Mouse (Mus musculus) lung, adult 2 months (tissue): Measurements from ENCODE around the gene Cenpb.

Experiments used
- CTCF ChIP-seq: fragments of 200-500 bp; IDR thresholded peaks from 2 replicates; pipeline ENCODE4 v1.5.1; 2011; ENCODE audit warnings: mild to moderate bottlenecking, low read length, control low read depth; ENCODE audit not compliant: insufficient read depth
- POLR2A ChIP-seq: fragments of 200-500 bp; IDR thresholded peaks from 2 replicates; pipeline ENCODE4 v1.6.1; 2011; ENCODE audit warnings: low read depth, mild to moderate bottlenecking, control low read depth, low read length, borderline replicate concordance; ENCODE audit errors: extremely low read depth

DNA sequence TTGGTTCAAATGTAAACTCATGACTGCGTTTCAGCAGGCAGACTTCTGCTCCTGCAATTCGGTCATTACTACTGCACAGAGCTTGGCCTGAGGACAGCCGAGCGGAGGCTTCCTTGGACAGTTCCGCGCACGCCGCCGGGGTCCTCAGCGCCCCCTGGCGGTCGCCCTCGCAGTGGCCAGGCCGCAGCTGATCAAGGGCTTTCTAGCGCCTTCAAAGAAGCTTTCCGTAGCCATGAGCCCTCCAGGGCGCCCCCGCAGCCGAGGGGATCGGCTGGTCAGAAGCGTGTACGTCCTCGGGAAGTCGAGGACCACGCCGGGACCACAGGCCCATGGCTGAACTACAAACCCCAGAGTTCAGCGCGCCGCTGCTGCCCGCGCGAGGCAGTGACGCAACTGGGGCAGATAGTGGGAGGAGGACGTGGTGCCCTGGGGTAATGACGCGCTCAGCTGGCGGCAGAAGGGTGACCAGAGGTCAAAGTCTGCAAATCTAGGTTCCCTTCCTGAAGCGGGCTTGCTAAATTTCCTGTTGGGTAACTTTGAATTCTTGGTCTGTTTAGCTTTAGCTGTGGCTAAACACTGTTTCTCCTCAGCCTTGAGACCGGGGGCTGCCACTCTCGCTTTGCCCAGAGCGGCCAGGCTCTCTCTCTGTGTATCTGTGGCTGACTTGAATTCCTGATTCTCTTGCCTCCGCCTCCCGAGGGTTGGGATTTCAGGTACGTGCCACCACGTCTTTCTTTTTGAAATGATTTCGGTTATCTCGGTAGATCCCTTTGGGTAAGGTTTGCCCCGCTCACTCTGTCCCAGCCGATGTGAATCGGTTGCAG is 30.3 kb upstream of the Cenpb start:
- peak; percentile 93; the same call in 1 of the 2 replicates for TF ChIP-seq POLR2A
- peak; percentile 59; the same call in 1 of the 2 replicates for TF ChIP-seq CTCF
